Mouse (Mus musculus) thymus, postnatal 14 days (tissue): ENCODE data around the gene Hdac4.

Experiments used
- DNase-seq: peaks from one replicate; pipeline ENCODE4 v3.0.0; 2021

The Hdac4 gene

DNA sequence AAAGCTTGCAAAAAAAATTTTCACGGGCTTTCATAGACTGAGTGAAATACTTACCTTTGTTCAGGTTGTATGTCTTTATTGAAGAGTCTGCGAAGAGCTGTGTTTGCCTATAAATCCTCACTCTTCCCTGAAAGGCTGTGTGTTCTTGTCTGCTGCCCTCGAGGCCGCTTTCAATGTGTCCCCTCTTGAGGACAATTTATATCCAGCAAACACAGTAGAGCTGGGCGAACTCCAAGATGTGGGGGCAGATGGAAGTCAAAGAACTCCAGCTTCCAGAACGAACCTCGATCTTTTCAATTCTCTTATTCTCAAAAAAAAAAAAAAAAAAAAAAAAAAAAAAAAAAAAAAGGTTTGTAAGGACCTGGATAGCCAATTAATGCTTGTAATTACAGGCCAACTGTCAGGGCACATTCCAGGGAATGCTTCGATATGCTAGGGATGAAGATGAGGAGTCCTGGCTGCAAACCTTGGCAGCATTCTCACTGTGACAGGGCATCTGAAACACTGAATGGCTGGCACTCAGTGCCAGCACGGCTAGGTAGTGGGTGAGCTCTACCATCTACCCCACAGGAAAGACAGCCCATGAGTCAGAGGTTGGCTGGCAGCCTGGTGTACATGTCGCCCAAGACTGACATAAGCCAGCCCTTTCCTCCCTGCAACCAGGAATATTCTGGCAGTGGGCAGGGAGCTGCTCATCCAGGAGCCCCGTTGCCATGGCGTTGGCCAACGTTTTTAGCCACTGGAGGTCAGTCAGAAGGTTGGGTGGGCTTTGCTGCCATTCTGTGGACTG lies at the start of gene Hdac4:
Gene Hdac4 (minus strand): TSS at position 340 of the 790 bp plus-strand sequence.
- no peak for DNase-seq

GRCm38 (mm10) chr1:92243549-92243948 lies 48.0 kb upstream of the Hdac4 start:
- no peak for DNase-seq

DNA sequence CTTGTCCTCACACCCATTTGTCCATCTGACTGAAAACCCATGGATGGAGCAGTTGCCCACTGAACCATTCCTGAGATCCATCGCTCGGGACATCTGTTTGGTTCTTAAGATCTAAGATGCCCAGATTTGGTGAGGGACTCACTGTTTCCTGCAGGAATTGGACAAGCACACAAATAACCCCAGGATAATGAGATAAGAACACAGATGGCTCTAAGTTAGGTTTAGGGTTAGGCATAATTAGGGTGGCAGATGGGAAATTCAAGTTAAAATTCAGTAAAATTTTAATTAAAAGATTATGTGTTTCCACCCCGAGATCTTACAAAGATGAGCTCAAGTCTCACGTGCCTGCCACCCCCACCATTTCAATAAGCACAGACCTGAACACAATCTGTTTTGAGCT lies 44.6 kb upstream of the Hdac4 start:
- no peak for DNase-seq

DNA sequence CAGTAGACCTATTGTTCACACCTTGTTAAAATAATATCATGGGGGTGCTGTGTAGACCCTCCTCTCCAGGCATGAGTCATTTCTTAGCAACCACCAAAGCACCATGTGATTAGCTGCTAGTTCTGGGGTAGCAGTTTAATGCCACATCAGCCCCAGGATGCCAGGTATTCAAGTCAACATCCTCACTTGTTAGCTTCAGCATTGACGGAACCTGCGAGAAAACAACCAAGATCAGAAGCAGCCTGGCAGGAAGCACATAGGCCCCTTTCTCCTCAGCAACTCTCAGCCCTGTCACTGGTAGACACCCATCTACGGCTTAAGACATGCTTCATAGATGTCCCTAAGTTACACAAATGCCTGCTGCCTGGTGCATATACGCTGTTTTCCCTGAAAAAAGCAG lies 40.1 kb upstream of the Hdac4 start:
- no peak for DNase-seq

GRCm38 (mm10) chr1:92225297-92225696 lies 29.8 kb upstream of the Hdac4 start:
- DNase-seq, result no peak

DNA sequence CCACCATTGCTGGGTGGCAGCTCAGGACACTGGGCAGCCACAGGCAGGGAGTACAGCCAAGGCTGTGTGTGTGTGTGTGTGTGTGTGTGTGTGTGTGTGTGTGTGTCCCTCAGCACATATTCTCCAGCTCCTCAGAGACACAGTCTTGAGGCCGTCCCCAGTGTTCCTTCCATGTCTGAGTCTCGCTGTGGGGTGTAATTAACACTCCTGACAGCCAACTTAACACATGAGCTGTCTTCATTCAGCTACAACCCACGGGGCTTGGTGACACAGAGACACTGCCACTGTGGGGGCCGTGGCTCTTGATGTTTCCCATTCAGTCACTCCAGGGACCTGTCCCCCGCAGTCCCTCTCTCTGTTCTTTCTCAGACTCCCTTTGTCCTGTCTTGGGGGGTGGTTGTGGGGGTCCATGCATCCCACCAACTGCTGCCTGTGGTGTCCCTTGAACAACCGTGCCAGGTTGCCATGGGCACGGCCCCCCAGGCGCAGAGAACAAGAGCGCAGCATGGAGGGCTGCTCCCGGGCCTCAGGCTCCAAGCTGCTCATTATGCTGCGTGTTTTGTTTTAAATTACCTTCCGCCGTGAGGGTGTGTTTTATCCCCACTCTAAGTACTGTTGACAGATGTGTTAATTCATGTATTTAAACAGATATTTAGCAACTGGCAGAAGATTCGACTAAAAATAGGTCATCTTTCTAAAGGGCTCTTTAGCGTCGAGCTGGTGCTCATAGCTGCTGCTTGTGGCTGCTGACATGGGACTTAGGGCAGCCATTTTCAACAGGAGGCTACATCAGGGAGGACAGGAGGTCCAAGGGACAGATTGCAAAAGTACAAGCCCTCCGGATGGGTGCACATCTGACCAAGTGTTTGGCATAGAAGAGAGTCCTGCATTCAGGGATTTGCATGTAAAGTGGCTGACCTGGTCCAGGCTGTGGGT lies 28.7 kb upstream of the Hdac4 start:
- no peak for DNase-seq

DNA sequence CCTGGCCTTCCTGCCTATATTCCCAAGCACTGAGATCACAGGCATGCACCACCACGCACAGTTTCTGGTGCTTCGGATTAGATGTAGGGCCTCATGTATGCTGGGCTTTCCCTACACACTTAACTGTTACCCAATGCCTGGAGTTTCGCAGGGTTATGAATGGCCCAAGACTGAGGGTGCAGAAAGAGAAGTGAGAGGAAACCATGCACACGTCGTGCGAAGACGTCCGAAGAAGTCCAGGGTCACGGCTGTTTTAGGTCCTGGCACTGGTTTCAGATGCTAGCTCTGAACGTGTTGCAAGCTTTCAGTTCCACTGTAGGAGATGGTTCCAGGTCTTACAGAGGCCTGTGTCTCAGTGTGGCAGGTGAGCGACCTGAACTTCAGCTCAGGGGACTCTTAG lies 21.2 kb upstream of the Hdac4 start:
- DNase-seq, result no peak

DNA sequence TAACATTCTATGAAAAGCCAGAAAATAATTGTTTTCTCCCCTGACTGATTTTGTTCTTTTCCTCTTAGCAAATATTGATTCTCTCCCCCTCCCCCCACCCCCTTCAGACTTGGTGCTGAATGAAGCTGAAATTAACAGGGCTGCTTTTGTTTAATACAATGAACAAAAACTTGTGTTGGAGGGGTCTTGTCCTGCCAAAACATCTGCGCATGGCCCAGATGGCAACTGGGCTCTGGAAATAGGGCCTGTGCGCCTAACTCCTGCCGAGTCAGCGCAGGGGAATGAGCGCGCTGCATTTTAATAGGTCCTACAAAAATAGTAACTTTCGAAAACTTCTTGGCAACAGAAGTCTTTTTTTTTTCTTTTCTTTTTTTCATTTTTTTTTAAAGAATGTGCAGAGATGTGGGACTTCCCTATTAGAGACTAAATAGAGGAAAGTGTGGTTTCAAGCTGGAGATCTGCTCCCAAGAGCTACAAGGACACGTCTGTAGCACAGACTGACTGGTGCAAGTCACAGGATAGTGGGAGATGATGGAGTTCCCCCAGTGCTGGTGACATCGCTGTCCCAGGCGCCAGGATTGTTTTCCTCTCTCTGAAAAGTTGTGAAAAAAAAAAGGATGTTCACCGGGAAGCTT lies 20.6 kb upstream of the Hdac4 start:
- DNase-seq, result no peak

DNA sequence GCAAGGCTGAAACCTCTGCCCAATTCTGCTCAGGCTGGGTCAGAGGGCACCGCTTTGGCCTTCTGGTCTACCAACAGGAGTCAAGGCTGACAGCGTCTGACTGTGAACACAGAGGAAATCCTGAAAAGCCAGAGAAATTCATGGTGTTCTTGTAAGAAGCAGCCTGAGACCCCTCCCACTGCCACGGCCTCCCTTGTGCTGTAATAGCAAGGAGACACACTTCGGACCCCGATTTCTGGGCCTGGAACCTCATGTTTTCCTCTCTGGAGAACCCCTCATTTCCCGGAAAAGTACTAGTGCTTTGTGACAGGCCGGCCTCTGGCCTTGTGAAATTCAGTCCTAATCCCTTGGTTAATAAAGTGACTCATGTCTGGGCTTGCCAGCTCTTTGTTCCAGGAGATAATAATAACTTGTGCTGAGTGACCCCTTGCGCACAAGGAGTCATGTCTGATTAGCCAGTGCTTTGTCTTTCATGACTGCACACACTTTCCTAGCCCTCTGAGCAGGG lies 19.7 kb upstream of the Hdac4 start:
- no peak for DNase-seq

DNA sequence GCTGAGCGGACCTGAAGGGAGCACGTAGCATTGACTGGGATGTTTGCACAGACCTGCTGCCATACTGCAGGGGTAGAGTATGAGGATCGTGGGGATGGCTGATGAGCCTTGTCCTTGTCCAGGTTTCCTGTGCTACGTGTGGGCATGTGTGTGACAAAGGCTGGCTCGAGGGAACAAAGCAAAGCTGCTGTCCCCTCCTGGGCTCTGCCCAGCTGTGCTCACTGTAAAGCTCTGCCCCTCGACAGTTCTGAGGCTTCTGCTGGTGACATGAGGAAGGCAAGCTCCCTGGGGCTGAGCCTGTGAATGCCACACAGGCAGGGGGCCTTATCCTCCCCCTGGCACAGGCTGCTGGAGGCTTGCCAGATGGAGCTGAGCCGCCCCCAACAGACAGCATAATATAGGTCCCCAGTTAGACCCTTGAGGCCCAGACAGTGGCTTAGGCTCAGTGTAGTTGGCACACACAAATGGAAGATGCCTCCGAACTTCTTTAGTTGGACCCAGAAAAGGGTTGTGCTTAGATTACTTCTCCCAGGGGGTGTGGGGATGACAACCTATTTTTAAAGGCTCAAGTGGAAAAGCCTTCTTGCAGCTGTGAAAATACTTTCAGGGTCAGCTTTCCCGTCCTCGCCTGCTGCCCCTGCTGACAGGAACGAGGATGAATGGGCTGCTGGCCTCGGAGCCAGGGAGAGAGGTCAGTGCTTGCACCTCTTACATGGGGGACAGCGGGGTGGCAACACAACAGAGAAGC lies 16.7 kb upstream of the Hdac4 start:
- DNase-seq, result no peak

GRCm38 (mm10) chr1:92202639-92203352 lies 7.3 kb upstream of the Hdac4 start:
- DNase-seq, result no peak

DNA sequence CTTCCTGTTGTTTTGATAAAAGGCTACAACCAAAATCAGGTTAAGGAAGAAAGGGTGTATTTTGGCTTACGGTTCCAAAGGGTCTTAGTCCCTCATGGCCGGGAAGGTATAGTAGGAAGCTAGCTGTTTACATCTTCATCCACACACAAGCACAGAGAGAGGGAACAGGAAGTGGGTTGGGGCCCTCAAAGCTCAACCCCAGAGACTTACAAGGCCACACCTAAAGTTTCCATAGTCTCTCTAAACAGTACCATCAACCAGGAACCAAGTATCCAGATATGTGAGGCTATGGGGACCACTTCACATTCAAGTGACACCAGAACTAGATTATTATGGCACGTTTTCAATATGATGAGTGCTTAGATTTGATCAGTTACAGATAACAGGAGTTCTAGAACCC lies 5.0 kb downstream of the Hdac4 start:
- no peak for DNase-seq

DNA sequence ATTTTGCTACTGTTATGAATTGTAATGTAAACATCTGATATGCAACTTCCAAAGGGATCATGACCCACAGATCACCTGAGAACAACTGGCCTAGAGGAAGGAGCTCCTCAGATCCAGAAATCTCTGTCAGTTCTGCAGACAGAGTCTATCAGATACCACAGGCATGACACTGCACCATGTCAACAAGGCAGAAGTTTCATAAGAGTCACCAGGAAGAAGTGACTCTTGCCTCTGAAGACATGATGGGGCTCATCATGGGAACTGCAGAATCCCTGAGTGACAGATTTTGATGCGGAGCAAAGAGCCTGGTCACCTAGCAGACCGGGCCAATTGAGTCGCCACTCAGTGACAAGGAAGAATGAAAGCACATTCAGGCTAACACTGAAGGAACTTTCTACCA lies 8.4 kb downstream of the Hdac4 start:
- no peak for DNase-seq

GRCm38 (mm10) chr1:92184600-92184999 lies 10.9 kb downstream of the Hdac4 start:
- DNase-seq, result no peak

DNA sequence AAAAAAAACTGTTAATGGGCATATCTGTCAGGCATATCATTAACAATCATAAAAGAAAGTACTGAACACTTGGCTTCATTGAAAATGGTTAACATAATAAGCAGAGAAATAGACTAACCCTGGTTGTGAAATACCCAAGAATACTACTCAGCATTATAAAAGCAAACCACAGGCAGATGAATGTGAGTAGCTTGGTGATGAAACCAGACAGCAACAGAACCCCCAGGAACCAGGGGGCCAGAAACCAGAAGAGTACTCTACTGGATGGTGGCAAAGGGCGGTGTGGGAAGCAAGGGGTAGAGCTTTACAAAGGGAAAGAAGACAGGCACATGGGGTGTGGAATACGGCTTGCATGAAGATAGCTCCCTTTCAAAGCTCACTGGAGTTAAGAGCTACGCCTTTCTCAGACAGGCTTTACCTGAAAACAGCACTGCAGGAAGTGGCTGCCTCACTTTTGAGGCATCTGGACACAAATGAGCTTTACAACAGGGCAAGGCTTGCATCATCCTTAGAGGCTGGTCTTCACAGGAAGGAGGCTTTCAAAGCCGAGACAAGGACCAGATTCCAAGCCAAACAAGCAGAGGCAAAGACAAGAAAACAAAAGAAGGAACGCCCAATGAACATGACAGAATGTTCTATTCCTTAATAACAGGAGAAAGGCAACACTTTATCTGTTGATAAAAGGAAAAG lies 12.3 kb downstream of the Hdac4 start:
- no peak for DNase-seq

GRCm38 (mm10) chr1:92181970-92182369 lies 13.5 kb downstream of the Hdac4 start:
- no peak for DNase-seq

- DNase-seq, result peak; percentile 100
Observed at GRCm38 (mm10) chr1:92180141-92181137, 15.1 kb downstream of the Hdac4 start.

- DNase-seq, result peak; percentile 69
Observed at GRCm38 (mm10) chr1:92179489-92180006, 16.0 kb downstream of the Hdac4 start.

- DNase-seq, result peak; percentile 30
Observed at GRCm38 (mm10) chr1:92179070-92179469, 16.4 kb downstream of the Hdac4 start.
